Mouse (Mus musculus) neural tube, embryonic 11.5 days (tissue): ENCODE data around the gene Gm21974. TPM values are rescaled to one million over a fixed set of nuclear protein-coding genes. Genes with fewer than 3 reads are reported as not detected.

Experiments used
- ATAC-seq: fragments of 200-750 bp; cut with Nextera tagmentation; 2 replicates; pipeline ENCODE4 v1.8.0; 2017; ENCODE audit warnings: moderate number of reproducible peaks, mild to moderate bottlenecking, moderate TSS enrichment, moderate library complexity; ENCODE audit not compliant: insufficient read depth, low FRiP score, low TSS enrichment
- DNase-seq: peaks from one replicate; pipeline ENCODE4 v3.0.0-alpha.2; 2015; ENCODE audit warnings: low spot score
- H3K27ac ChIP-seq: fragments of 300-500 bp; sonication (generic); 2 replicates; pipeline ENCODE4 v1.5.1; 2014; ENCODE audit warnings: low read depth, mild to moderate bottlenecking, low read length
- H3K27me3 ChIP-seq: fragments of 300-500 bp; sonication (generic); 2 replicates; pipeline ENCODE4 v1.6.1; 2014; ENCODE audit warnings: mild to moderate bottlenecking, low read length, mixed read lengths; ENCODE audit not compliant: control insufficient read depth, insufficient read depth
- H3K36me3 ChIP-seq: fragments of 300-500 bp; sonication (generic); 2 replicates; pipeline ENCODE4 v1.6.1; 2014; ENCODE audit warnings: mild to moderate bottlenecking, low read length, moderate library complexity, mixed read lengths; ENCODE audit not compliant: control insufficient read depth, insufficient read depth
- H3K4me1 ChIP-seq: fragments of 300-500 bp; sonication (generic); 2 replicates; pipeline ENCODE4 v1.6.1; 2014; ENCODE audit warnings: low read length, mixed read lengths; ENCODE audit not compliant: control insufficient read depth, insufficient read depth
- H3K4me2 ChIP-seq: fragments of 300-500 bp; sonication (generic); 2 replicates; pipeline ENCODE4 v1.6.1; 2014; ENCODE audit warnings: low read depth, mild to moderate bottlenecking, moderate library complexity
- H3K4me3 ChIP-seq: fragments of 300-500 bp; sonication (generic); 2 replicates; pipeline ENCODE4 v1.5.1; 2014; ENCODE audit warnings: low read depth, low read length
- H3K9ac ChIP-seq: fragments of 300-500 bp; sonication (generic); 2 replicates; pipeline ENCODE4 v1.6.1; 2014; ENCODE audit warnings: mild to moderate bottlenecking, low read length
- H3K9me3 ChIP-seq: fragments of 300-500 bp; sonication (generic); 2 replicates; pipeline ENCODE4 v1.6.1; 2016; ENCODE audit warnings: low read length; ENCODE audit not compliant: control insufficient read depth
- WGBS: fragments of 180-500 bp; shearing (Covaris S2); extraction: QIAGEN DNeasy Blood & Tissue Kit; methylation state at CpG from one replicate; pipeline ENCODE4 v1.1.7; 2014; 5-methylcytosine and 5-hydroxymethylcytosine counted together
- polyA plus RNA-seq: library from polyadenylated mRNA; unstranded; fragments of >200 nt; fragmentation: Nextera tagmentation; extraction: Ambion mirVana; gene quantifications from 2 replicates; pipeline ENCODE4 v1.2.1, GENCODE M21; 2014

Gm21974 gene
- polyA plus RNA-seq, 1 experiment from 2014 or later = not detected

- no peak overlapping the region for H3K9ac ChIP-seq
- WGBS = 46% methylated on average over 13 of the region's 13 CpGs
These were observed 36.3 kb upstream of the Gm21974 start for GRCm38 (mm10) chr7:127931351-127932135.

GRCm38 (mm10) chr7:127930636-127931035 lies 35.4 kb upstream of the Gm21974 start:
- H3K9me3 ChIP-seq = no peaks in the 10 kb centered on the region
- no peak overlapping the region for H3K4me2 ChIP-seq
- no peak overlapping the region for H3K9ac ChIP-seq
- H3K27ac ChIP-seq = no peak overlapping the region
- H3K27me3 ChIP-seq = peaks cover 18% of the 10 kb centered on the region
- no peaks in the 10 kb centered on the region for H3K4me1 ChIP-seq
- no peak overlapping the region for H3K4me3 ChIP-seq
- ATAC-seq (no peak), DNase-seq (no peak)
- H3K36me3 ChIP-seq = peaks cover 3% of the 10 kb centered on the region
- WGBS = 77% methylated on average over 5 of the region's 5 CpGs

More at GRCm38 (mm10) chr7:127931351-127932135, 36.3 kb upstream of the Gm21974 start:
- Histone ChIP-seq H3K9me3 (no peaks in the 10 kb centered on the region), H3K4me2 (no peak overlapping the region), H3K27me3 (peaks cover 18% of the 10 kb centered on the region), H3K4me1 (no peaks in the 10 kb centered on the region), H3K27ac (no peak overlapping the region), H3K4me3 (no peak overlapping the region), H3K36me3 (no peaks in the 10 kb centered on the region; the same call in 1 of the 2 replicates)
- DNase-seq (peak; percentile 8), ATAC-seq (no peak)

- Histone ChIP-seq H3K36me3 (peaks cover 3% of the 10 kb centered on the region), H3K9ac (no peak within 1 kb of the TSS), H3K4me1 (no peaks in the 10 kb centered on the region), H3K4me2 (no peak within 1 kb of the TSS), H3K27me3 (peaks cover 18% of the 10 kb centered on the region), H3K9me3 (no peaks in the 10 kb centered on the region), H3K4me3 (no peak within 1 kb of the TSS), H3K27ac (no peak within 1 kb of the TSS)
- 4% methylated on average over 6 of the region's 6 CpGs for WGBS
- ATAC-seq (no peak), DNase-seq (no peak)
These were observed 34.7 kb upstream of the Gm21974 start, which contains the start of gene Prss8 for GRCm38 (mm10) chr7:127929923-127930322. Prss8 (minus strand) TSS chr7:127930104.

- no peak overlapping the region for H3K4me2 ChIP-seq
- H3K36me3 ChIP-seq = peaks cover 3% of the 10 kb centered on the region
- H3K9me3 ChIP-seq = no peaks in the 10 kb centered on the region
- no peak overlapping the region for H3K9ac ChIP-seq
- ATAC-seq (no peak), DNase-seq (no peak)
- H3K4me1 ChIP-seq = no peaks in the 10 kb centered on the region
- no peak overlapping the region for H3K27ac ChIP-seq
- H3K27me3 ChIP-seq = peaks cover 18% of the 10 kb centered on the region
- WGBS = 59% methylated on average over 5 of the region's 5 CpGs
- no peak overlapping the region for H3K4me3 ChIP-seq
These were observed 33.3 kb upstream of the Gm21974 start for GRCm38 (mm10) chr7:127928596-127928995.

- peaks cover 3% of the 10 kb centered on the region for H3K36me3 ChIP-seq
- no peak for ATAC-seq
- 88% methylated on average over 11 of the region's 11 CpGs for WGBS
These were observed 32.5 kb upstream of the Gm21974 start for GRCm38 (mm10) chr7:127927726-127928125.

GRCm38 (mm10) chr7:127926846-127927245 lies 31.6 kb upstream of the Gm21974 start:
- ATAC-seq = no peak
- no peak overlapping the region for H3K4me2 ChIP-seq
- H3K27me3 ChIP-seq = peaks cover 18% of the 10 kb centered on the region
- no peak overlapping the region for H3K27ac ChIP-seq
- no peak for DNase-seq
- no peak overlapping the region for H3K9ac ChIP-seq
- H3K36me3 ChIP-seq = peaks cover 3% of the 10 kb centered on the region
- H3K4me1 ChIP-seq = no peaks in the 10 kb centered on the region
- 87% methylated on average over 11 of the region's 11 CpGs for WGBS
- H3K9me3 ChIP-seq = no peaks in the 10 kb centered on the region
- H3K4me3 ChIP-seq = no peak overlapping the region

More at GRCm38 (mm10) chr7:127927726-127928125, 32.5 kb upstream of the Gm21974 start:
- Histone ChIP-seq H3K9ac (no peak overlapping the region), H3K4me2 (no peak overlapping the region), H3K27ac (no peak overlapping the region), H3K27me3 (peaks cover 18% of the 10 kb centered on the region), H3K9me3 (no peaks in the 10 kb centered on the region), H3K4me3 (no peak overlapping the region), H3K4me1 (no peaks in the 10 kb centered on the region)
- no peak for DNase-seq

- H3K4me2 ChIP-seq = no peak overlapping the region
- no peak for ATAC-seq
- H3K9me3 ChIP-seq = no peaks in the 10 kb centered on the region
- no peaks in the 10 kb centered on the region for H3K4me1 ChIP-seq
- 95% methylated on average over 8 of the region's 8 CpGs for WGBS
- no peak overlapping the region for H3K4me3 ChIP-seq
- H3K27me3 ChIP-seq = peaks cover 18% of the 10 kb centered on the region
- no peak overlapping the region for H3K27ac ChIP-seq
- no peak overlapping the region for H3K9ac ChIP-seq
- peaks cover 3% of the 10 kb centered on the region for H3K36me3 ChIP-seq
- DNase-seq = no peak
These were observed 30.8 kb upstream of the Gm21974 start for GRCm38 (mm10) chr7:127926066-127926465.

GRCm38 (mm10) chr7:127925252-127925651 lies 30.0 kb upstream of the Gm21974 start:
- DNase-seq (no peak), ATAC-seq (no peak)
- H3K4me2 ChIP-seq = no peak overlapping the region
- H3K27me3 ChIP-seq = peaks cover 16% of the 10 kb centered on the region
- H3K4me3 ChIP-seq = no peak overlapping the region
- no peak overlapping the region for H3K27ac ChIP-seq
- peaks cover 3% of the 10 kb centered on the region for H3K36me3 ChIP-seq
- WGBS = 87% methylated on average over 5 of the region's 5 CpGs
- no peaks in the 10 kb centered on the region for H3K9me3 ChIP-seq
- H3K9ac ChIP-seq = no peak overlapping the region
- H3K4me1 ChIP-seq = no peaks in the 10 kb centered on the region

- Histone ChIP-seq H3K4me1 (no peaks in the 10 kb centered on the region), H3K9me3 (no peaks in the 10 kb centered on the region), H3K4me2 (no peak overlapping the region), H3K27me3 (peaks cover 3% of the 10 kb centered on the region; the same call in 1 of the 2 replicates), H3K9ac (no peak overlapping the region), H3K27ac (no peak overlapping the region), H3K4me3 (no peak overlapping the region), H3K36me3 (peaks cover 3% of the 10 kb centered on the region)
- WGBS = 88% methylated on average over 5 of the region's 5 CpGs
- no peak for DNase-seq
- no peak for ATAC-seq
These were observed 28.5 kb upstream of the Gm21974 start for GRCm38 (mm10) chr7:127923714-127924113.
